Mouse (Mus musculus) intestine, postnatal 0 days (tissue): ENCODE data around the gene Tpm3. TPM values are rescaled to one million over a fixed set of nuclear protein-coding genes. Genes with fewer than 3 reads are reported as not detected.

Experiments
- ATAC-seq: fragments of 200-750 bp; cut with Nextera tagmentation; 2 replicates; pipeline ENCODE4 v1.8.0; 2017; ENCODE audit warnings: mild to moderate bottlenecking, moderate TSS enrichment, moderate library complexity
- H3K27ac ChIP-seq: fragments of 300-500 bp; sonication (generic); 2 replicates; pipeline ENCODE4 v1.5.1; 2014; ENCODE audit warnings: mild to moderate bottlenecking, low read depth, low read length, moderate library complexity
- H3K27me3 ChIP-seq: fragments of 300-500 bp; sonication (generic); replicated peaks from 2 replicates; pipeline ENCODE4 v1.6.1; 2014; ENCODE audit warnings: low read length, mixed read lengths; ENCODE audit not compliant: control insufficient read depth, insufficient read depth
- H3K36me3 ChIP-seq: fragments of 300-500 bp; sonication (generic); 2 replicates; pipeline ENCODE4 v1.6.1; 2014; ENCODE audit warnings: mild to moderate bottlenecking, moderate library complexity; ENCODE audit not compliant: control insufficient read depth, insufficient read depth
- H3K4me1 ChIP-seq: fragments of 300-500 bp; sonication (generic); replicated peaks from 2 replicates; pipeline ENCODE4 v1.6.1; 2014; ENCODE audit warnings: antibody characterized with exemption, low read length, mixed read lengths; ENCODE audit not compliant: control insufficient read depth, insufficient read depth
- H3K4me2 ChIP-seq: fragments of 300-500 bp; sonication (generic); replicated peaks from 2 replicates; pipeline ENCODE4 v1.6.1; 2014; ENCODE audit warnings: low read depth, mild to moderate bottlenecking, moderate library complexity
- H3K4me3 ChIP-seq: fragments of 300-500 bp; sonication (generic); 2 replicates; pipeline ENCODE4 v1.5.1; 2014; ENCODE audit warnings: low read depth, low read length
- H3K9ac ChIP-seq: fragments of 300-500 bp; sonication (generic); 2 replicates; pipeline ENCODE4 v1.6.1; 2014; ENCODE audit warnings: mild to moderate bottlenecking, low read depth, low read length
- H3K9me3 ChIP-seq: fragments of 300-500 bp; sonication (generic); 2 replicates; pipeline ENCODE4 v1.6.1; 2016; ENCODE audit warnings: mixed run types; ENCODE audit not compliant: control insufficient read depth
- CTCF ChIP-seq: sonication (generic); IDR thresholded peaks from 2 replicates; pipeline ENCODE4 v1.5.1; 2016; ENCODE audit warnings: low read depth, mild to moderate bottlenecking, control low read depth, antibody characterized with exemption, moderate library complexity
- WGBS: fragments of 180-500 bp; shearing (Covaris S2); extraction: QIAGEN DNeasy Blood & Tissue Kit; methylation state at CpG from one replicate; pipeline ENCODE4 v1.1.7; 2014; 5-methylcytosine and 5-hydroxymethylcytosine counted together
- polyA plus RNA-seq: library from polyadenylated mRNA; unstranded; fragments of >200 nt; fragmentation: Nextera tagmentation; extraction: Ambion mirVana; gene quantifications from 2 replicates; pipeline ENCODE4 v1.2.1, GENCODE M21; 2015

Tpm3 gene
- polyA plus RNA-seq, 1 experiment from 2014 or later = 311 TPM

DNA sequence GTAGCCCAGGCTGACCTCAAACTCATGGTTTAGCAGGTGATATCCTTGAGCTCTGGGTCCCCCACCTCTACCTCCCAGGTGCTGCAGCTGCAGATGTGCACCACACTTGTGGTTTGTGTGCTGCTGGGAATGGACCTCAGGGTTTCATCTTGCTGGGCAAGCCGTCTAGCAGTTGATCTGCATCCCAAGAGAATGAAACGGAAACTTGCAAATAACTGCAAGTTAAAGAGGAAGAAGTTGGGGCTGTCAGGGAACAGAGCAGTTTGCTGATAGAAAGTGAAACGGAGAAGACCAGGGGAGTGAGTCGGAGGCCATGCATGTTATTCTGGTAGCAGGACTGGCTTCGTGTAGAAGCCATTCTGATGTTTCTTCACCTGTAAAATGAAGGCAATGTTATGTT lies 53.3 kb downstream of the Tpm3 start:
- Histone ChIP-seq H3K4me1 (no peaks in the 10 kb centered on the region), H3K27me3 (no peaks in the 10 kb centered on the region), H3K36me3 (no peaks in the 10 kb centered on the region), H3K4me3 (no peak overlapping the region), H3K9me3 (no peaks in the 10 kb centered on the region), H3K4me2 (no peak overlapping the region), H3K27ac (no peak overlapping the region), H3K9ac (no peak overlapping the region)
- ATAC-seq = no peak
- no peak for TF ChIP-seq CTCF
- 77% methylated on average over 5 of the region's 5 CpGs for WGBS

DNA sequence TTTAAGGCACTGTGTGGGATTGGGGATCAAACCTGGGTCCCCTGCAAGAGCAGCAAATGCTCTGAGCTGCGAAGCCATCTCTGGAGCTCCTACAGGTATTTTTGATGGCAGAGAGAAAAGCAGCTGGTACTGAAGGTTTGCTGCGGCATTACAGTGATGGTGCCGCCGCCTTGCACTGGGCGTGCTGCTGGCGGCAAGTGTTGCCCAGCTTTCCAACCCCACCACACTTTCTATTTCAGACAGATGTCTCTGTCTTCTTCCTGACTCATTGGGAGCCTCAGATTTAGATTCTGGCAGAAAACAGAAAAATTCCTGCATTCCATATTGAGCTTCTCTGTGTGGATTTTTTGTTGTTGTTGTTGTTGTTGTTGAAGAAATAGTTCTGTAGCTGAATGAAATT lies 55.4 kb downstream of the Tpm3 start:
- Histone ChIP-seq H3K36me3 (no peaks in the 10 kb centered on the region), H3K27me3 (no peaks in the 10 kb centered on the region), H3K4me3 (no peak overlapping the region), H3K9me3 (no peaks in the 10 kb centered on the region), H3K27ac (no peak overlapping the region), H3K4me2 (no peak overlapping the region), H3K4me1 (no peaks in the 10 kb centered on the region), H3K9ac (no peak overlapping the region)
- TF ChIP-seq CTCF = no peak
- 95% methylated on average over 6 of the region's 6 CpGs for WGBS
- ATAC-seq = no peak

DNA sequence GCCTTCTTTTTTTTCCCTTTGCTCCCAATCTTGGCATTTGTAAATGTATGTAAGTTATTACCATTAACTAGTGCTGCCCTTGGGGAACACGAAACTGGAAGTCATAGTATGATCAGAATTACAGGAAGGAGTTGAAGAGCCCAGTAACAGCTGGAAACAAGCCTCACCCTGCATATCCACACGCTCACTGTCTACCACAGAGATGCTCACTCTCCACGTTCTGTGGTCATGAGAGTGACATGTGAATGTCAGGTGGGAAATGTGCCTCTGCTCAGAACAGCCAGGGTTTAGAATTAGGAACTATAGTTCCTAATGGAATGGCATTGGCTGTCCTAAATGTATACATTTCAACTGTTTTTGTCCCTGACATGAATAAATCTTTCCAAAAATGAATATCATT lies 60.3 kb downstream of the Tpm3 start:
- H3K36me3 ChIP-seq = no peaks in the 10 kb centered on the region
- WGBS = 77% methylated on average over 3 of the region's 3 CpGs

DNA sequence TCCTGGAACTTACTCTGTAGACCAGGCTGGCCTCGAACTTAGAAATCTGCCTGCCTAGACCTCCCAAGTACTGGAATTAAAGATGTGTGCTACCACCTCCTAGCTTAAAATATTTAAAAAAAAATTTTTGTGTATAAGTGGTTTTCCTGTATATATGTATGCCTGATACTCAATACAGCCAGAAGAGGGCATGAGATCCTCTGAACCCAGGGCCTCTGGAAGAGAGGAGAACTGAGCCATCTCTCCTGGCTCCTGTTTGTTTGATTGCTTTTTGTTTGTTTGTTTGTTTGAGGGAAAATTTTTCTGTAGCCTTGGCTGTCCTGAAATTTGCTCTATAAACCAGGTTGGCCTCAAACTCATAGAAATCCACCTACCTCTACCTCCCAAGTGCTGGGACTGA lies 60.9 kb downstream of the Tpm3 start:
- H3K4me3 ChIP-seq = no peak overlapping the region
- no peak overlapping the region for H3K4me2 ChIP-seq
- WGBS = 88% methylated on average over 1 of the region's 1 CpGs
- no peak overlapping the region for H3K27ac ChIP-seq
- H3K27me3 ChIP-seq = no peaks in the 10 kb centered on the region
- TF ChIP-seq CTCF = no peak
- H3K9ac ChIP-seq = no peak overlapping the region
- no peak for ATAC-seq
- no peaks in the 10 kb centered on the region for H3K9me3 ChIP-seq
- H3K36me3 ChIP-seq = no peaks in the 10 kb centered on the region
- no peaks in the 10 kb centered on the region for H3K4me1 ChIP-seq

More for the DNA sequence above, 60.3 kb downstream of the Tpm3 start:
- Histone ChIP-seq H3K4me2 (no peak overlapping the region), H3K4me3 (no peak overlapping the region), H3K27me3 (no peaks in the 10 kb centered on the region), H3K9ac (no peak overlapping the region), H3K9me3 (no peaks in the 10 kb centered on the region), H3K27ac (no peak overlapping the region), H3K4me1 (no peaks in the 10 kb centered on the region)
- TF ChIP-seq CTCF = no peak
- no peak for ATAC-seq

DNA sequence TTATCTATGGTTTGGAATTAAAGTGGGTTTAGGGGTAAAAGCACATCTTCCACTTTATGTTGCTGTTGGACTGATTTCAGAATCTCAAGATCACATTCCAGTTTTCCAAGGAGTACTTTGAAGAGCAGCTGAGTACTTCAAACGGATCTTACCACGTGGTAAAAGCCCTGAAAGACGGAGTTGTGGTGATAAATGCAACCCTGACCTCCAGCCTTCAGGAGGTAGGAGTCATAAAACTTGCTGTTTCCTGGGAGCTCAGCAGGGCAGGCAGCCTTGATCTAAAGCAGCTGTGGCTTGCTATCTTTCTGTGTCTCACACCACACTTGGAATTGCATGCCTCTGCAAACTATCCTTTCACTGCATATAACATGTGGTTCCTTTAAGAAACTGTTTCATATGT lies 62.0 kb downstream of the Tpm3 start:
- Histone ChIP-seq H3K9ac (no peak overlapping the region), H3K9me3 (no peaks in the 10 kb centered on the region), H3K27me3 (no peaks in the 10 kb centered on the region), H3K36me3 (no peaks in the 10 kb centered on the region), H3K4me3 (no peak overlapping the region), H3K4me1 (no peaks in the 10 kb centered on the region), H3K27ac (no peak overlapping the region), H3K4me2 (no peak overlapping the region)
- ATAC-seq = peak; percentile 59; the same call in 1 of the 2 replicates
- TF ChIP-seq CTCF = no peak
- 12% methylated on average over 3 of the region's 3 CpGs for WGBS

DNA sequence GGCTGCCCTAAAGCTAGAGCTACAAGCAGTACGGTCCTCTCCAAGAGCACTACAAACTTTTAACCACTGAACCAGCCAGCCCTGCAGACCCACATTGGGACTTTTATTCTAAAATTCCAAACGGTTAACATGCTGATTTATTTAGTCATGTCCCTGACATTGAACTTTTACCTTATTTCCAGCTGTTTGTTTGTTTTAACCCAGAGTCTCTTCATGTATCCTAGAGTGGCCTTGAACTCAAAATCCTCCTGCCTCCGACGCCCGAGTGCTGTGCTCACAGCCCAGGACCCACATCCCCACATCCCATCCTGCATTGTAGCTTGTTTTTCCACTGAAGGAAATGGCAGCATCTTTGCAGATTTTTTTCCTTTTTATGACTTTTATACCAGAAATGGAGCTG lies 62.5 kb downstream of the Tpm3 start:
- Histone ChIP-seq H3K9me3 (no peaks in the 10 kb centered on the region), H3K27me3 (no peaks in the 10 kb centered on the region), H3K4me1 (no peaks in the 10 kb centered on the region), H3K4me2 (no peak overlapping the region), H3K9ac (no peak overlapping the region), H3K27ac (no peak overlapping the region), H3K36me3 (no peaks in the 10 kb centered on the region), H3K4me3 (no peak overlapping the region)
- 57% methylated on average over 5 of the region's 5 CpGs for WGBS
- ATAC-seq = no peak
- TF ChIP-seq CTCF = no peak

DNA sequence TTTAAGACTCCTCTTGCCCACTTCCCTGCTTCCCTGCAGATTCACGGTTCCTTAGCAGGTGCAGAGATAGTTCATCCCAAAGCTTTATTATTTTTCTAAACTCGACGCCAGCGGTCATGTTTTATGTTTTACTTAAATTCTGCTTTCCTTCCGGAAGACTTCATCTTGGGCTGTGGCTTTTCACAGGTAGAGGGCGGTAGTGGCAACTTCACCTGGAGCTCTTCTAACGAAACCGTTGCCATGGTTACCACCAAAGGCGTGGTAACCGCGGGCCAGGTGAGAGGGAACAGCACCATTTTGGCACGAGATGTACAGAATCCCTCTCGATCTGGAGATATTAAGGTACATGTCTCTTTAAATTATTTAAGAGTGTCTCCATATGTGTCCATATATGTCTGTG lies 64.2 kb downstream of the Tpm3 start:
- no peaks in the 10 kb centered on the region for H3K9me3 ChIP-seq
- H3K4me1 ChIP-seq = no peaks in the 10 kb centered on the region
- peak; percentile 64 for TF ChIP-seq CTCF
- H3K36me3 ChIP-seq = no peaks in the 10 kb centered on the region
- no peaks in the 10 kb centered on the region for H3K27me3 ChIP-seq
- ATAC-seq = no peak
- H3K9ac ChIP-seq = no peak overlapping the region
- WGBS = 32% methylated on average over 13 of the region's 13 CpGs
- H3K27ac ChIP-seq = no peak overlapping the region
- no peak overlapping the region for H3K4me2 ChIP-seq
- H3K4me3 ChIP-seq = no peak overlapping the region
